Mouse (Mus musculus) limb, embryonic 12.5 days (tissue): Measurements from ENCODE around the gene Slc5a4b. TPM values are rescaled to one million over a fixed set of nuclear protein-coding genes. Genes with fewer than 3 reads are reported as not detected.

Source experiments
- ATAC-seq: fragments of 200-750 bp; cut with Nextera tagmentation; 2 replicates; pipeline ENCODE4 v1.8.0; 2017; ENCODE audit warnings: low read depth, moderate TSS enrichment; ENCODE audit not compliant: insufficient number of reproducible peaks, insufficient read depth, low FRiP score, low TSS enrichment
- H3K27ac ChIP-seq: fragments of 300-500 bp; sonication (generic); 2 replicates; pipeline ENCODE4 v1.5.1; 2016; ENCODE audit warnings: mild to moderate bottlenecking, moderate library complexity
- H3K27me3 ChIP-seq: fragments of 300-500 bp; sonication (generic); 2 replicates; pipeline ENCODE4 v1.6.1; 2016; ENCODE audit warnings: mild to moderate bottlenecking, moderate library complexity
- H3K36me3 ChIP-seq: fragments of 300-500 bp; sonication (generic); 2 replicates; pipeline ENCODE4 v1.6.1; 2016; ENCODE audit warnings: mild to moderate bottlenecking, moderate library complexity
- H3K4me1 ChIP-seq: fragments of 300-500 bp; sonication (generic); replicated peaks from 2 replicates; pipeline ENCODE4 v1.6.1; 2016
- H3K4me2 ChIP-seq: fragments of 300-500 bp; sonication (generic); 2 replicates; pipeline ENCODE4 v1.6.1; 2016; ENCODE audit warnings: mild to moderate bottlenecking, moderate library complexity
- H3K4me3 ChIP-seq: fragments of 300-500 bp; sonication (generic); replicated peaks from 2 replicates; pipeline ENCODE4 v1.5.1; 2016; ENCODE audit warnings: mild to moderate bottlenecking
- H3K9ac ChIP-seq: fragments of 300-500 bp; sonication (generic); replicated peaks from 2 replicates; pipeline ENCODE4 v1.6.1; 2016; ENCODE audit warnings: mild to moderate bottlenecking, moderate library complexity
- H3K9me3 ChIP-seq: fragments of 300-500 bp; sonication (generic); 2 replicates; pipeline ENCODE4 v1.6.1; 2016; ENCODE audit warnings: mild to moderate bottlenecking, moderate library complexity
- WGBS: fragments of 180-500 bp; shearing (Covaris S2); methylation state at CpG from one replicate; pipeline ENCODE4 v1.1.7; 2016; 5-methylcytosine and 5-hydroxymethylcytosine counted together
- polyA plus RNA-seq: library from polyadenylated mRNA; unstranded; fragments of >200 nt; fragmentation: Nextera tagmentation; extraction: Ambion mirVana; gene quantifications from 2 replicates; pipeline ENCODE4 v1.2.1, GENCODE M21; 2016

Gene Slc5a4b
- polyA plus RNA-seq, result not detected in 2 replicates

- no peaks in the 10 kb centered on the region for H3K9me3 ChIP-seq
- H3K27ac ChIP-seq, result no peak within 1 kb of the TSS
- H3K9ac ChIP-seq, result no peak within 1 kb of the TSS
- no peaks in the 10 kb centered on the region for H3K36me3 ChIP-seq
- no peaks in the 10 kb centered on the region for H3K4me1 ChIP-seq
- no peak within 1 kb of the TSS for H3K4me2 ChIP-seq
- no peak within 1 kb of the TSS for H3K4me3 ChIP-seq
- 85% methylated on average over 4 of the region's 4 CpGs for WGBS
- no peaks in the 10 kb centered on the region for H3K27me3 ChIP-seq
- no peak for ATAC-seq
Observed at GRCm38 (mm10) chr10:76110861-76111260, at the start of gene Slc5a4b. Gene Slc5a4b, minus strand, starts transcription at chr10:76110961.

- H3K4me2 ChIP-seq, result no peak overlapping the region
- WGBS, result 73% methylated on average over 1 of the region's 1 CpGs
- no peak overlapping the region for H3K27ac ChIP-seq
- H3K27me3 ChIP-seq, result no peaks in the 10 kb centered on the region
- no peaks in the 10 kb centered on the region for H3K4me1 ChIP-seq
- no peak for ATAC-seq
- H3K9me3 ChIP-seq, result no peaks in the 10 kb centered on the region
- no peak overlapping the region for H3K4me3 ChIP-seq
- H3K36me3 ChIP-seq, result no peaks in the 10 kb centered on the region
- no peak overlapping the region for H3K9ac ChIP-seq
Observed at GRCm38 (mm10) chr10:76158009-76158408, 47.2 kb upstream of the Slc5a4b start.

- Histone ChIP-seq H3K4me1 (no peaks in the 10 kb centered on the region), H3K4me3 (no peak overlapping the region), H3K9ac (no peak overlapping the region), H3K4me2 (no peak overlapping the region), H3K9me3 (no peaks in the 10 kb centered on the region), H3K27ac (no peak overlapping the region), H3K36me3 (no peaks in the 10 kb centered on the region), H3K27me3 (no peaks in the 10 kb centered on the region)
- ATAC-seq, result no peak
- WGBS, result 80% methylated on average over 5 of the region's 5 CpGs
Observed at GRCm38 (mm10) chr10:76157528-76157927, 46.8 kb upstream of the Slc5a4b start.

GRCm38 (mm10) chr10:76155911-76156310, 45.1 kb upstream of the Slc5a4b start:
- Histone ChIP-seq H3K4me3 (no peak overlapping the region), H3K27ac (no peak overlapping the region), H3K4me1 (no peaks in the 10 kb centered on the region), H3K27me3 (no peaks in the 10 kb centered on the region), H3K36me3 (no peaks in the 10 kb centered on the region), H3K4me2 (no peak overlapping the region), H3K9ac (no peak overlapping the region), H3K9me3 (no peaks in the 10 kb centered on the region)
- 84% methylated on average over 7 of the region's 7 CpGs for WGBS
- no peak for ATAC-seq

GRCm38 (mm10) chr10:76147278-76147677, 36.5 kb upstream of the Slc5a4b start, which contains the start of gene Slc5a4a:
Gene Slc5a4a, plus strand, starts transcription at chr10:76147451.
- Histone ChIP-seq H3K27ac (no peak within 1 kb of the TSS), H3K9ac (no peak within 1 kb of the TSS), H3K27me3 (no peaks in the 10 kb centered on the region), H3K36me3 (no peaks in the 10 kb centered on the region), H3K9me3 (no peaks in the 10 kb centered on the region), H3K4me3 (no peak within 1 kb of the TSS), H3K4me1 (no peaks in the 10 kb centered on the region), H3K4me2 (no peak within 1 kb of the TSS)
- 86% methylated on average over 5 of the region's 5 CpGs for WGBS
- ATAC-seq, result no peak

- 63% methylated on average over 8 of the region's 8 CpGs for WGBS
Observed at GRCm38 (mm10) chr10:76146846-76147245, 36.1 kb upstream of the Slc5a4b start.

GRCm38 (mm10) chr10:76136318-76136717, 25.6 kb upstream of the Slc5a4b start:
- H3K36me3 ChIP-seq, result no peaks in the 10 kb centered on the region
- 73% methylated on average over 2 of the region's 2 CpGs for WGBS
- H3K27ac ChIP-seq, result no peak overlapping the region
- ATAC-seq, result no peak
- no peaks in the 10 kb centered on the region for H3K4me1 ChIP-seq
- H3K27me3 ChIP-seq, result no peaks in the 10 kb centered on the region
- H3K4me2 ChIP-seq, result no peak overlapping the region
- H3K9me3 ChIP-seq, result no peaks in the 10 kb centered on the region
- H3K9ac ChIP-seq, result no peak overlapping the region
- H3K4me3 ChIP-seq, result no peak overlapping the region

More at GRCm38 (mm10) chr10:76146846-76147245, 36.1 kb upstream of the Slc5a4b start:
- H3K27me3 ChIP-seq, result no peaks in the 10 kb centered on the region
- no peaks in the 10 kb centered on the region for H3K36me3 ChIP-seq
- no peak overlapping the region for H3K27ac ChIP-seq
- no peak overlapping the region for H3K4me3 ChIP-seq
- no peak for ATAC-seq
- H3K4me2 ChIP-seq, result no peak overlapping the region
- H3K4me1 ChIP-seq, result no peaks in the 10 kb centered on the region
- H3K9ac ChIP-seq, result no peak overlapping the region
- no peaks in the 10 kb centered on the region for H3K9me3 ChIP-seq

GRCm38 (mm10) chr10:76132506-76132905, 21.7 kb upstream of the Slc5a4b start:
- H3K9ac ChIP-seq, result no peak overlapping the region
- no peak overlapping the region for H3K4me2 ChIP-seq
- no peaks in the 10 kb centered on the region for H3K27me3 ChIP-seq
- no peaks in the 10 kb centered on the region for H3K4me1 ChIP-seq
- no peak for ATAC-seq
- no peak overlapping the region for H3K4me3 ChIP-seq
- WGBS, result 70% methylated on average over 4 of the region's 4 CpGs
- H3K27ac ChIP-seq, result no peak overlapping the region
- no peaks in the 10 kb centered on the region for H3K9me3 ChIP-seq
- H3K36me3 ChIP-seq, result no peaks in the 10 kb centered on the region

- no peaks in the 10 kb centered on the region for H3K4me1 ChIP-seq
- no peaks in the 10 kb centered on the region for H3K36me3 ChIP-seq
- no peak overlapping the region for H3K4me2 ChIP-seq
- H3K9ac ChIP-seq, result no peak overlapping the region
- H3K9me3 ChIP-seq, result no peaks in the 10 kb centered on the region
- WGBS, result 86% methylated on average over 5 of the region's 5 CpGs
- no peak overlapping the region for H3K27ac ChIP-seq
- H3K27me3 ChIP-seq, result no peaks in the 10 kb centered on the region
- no peak overlapping the region for H3K4me3 ChIP-seq
- ATAC-seq, result no peak
Observed at GRCm38 (mm10) chr10:76121495-76121894, 10.7 kb upstream of the Slc5a4b start.

GRCm38 (mm10) chr10:76120124-76120711, 9.5 kb upstream of the Slc5a4b start:
- Histone ChIP-seq H3K9me3 (no peaks in the 10 kb centered on the region), H3K4me3 (no peak overlapping the region), H3K9ac (no peak overlapping the region), H3K27me3 (no peaks in the 10 kb centered on the region), H3K36me3 (no peaks in the 10 kb centered on the region), H3K4me2 (no peak overlapping the region), H3K4me1 (no peaks in the 10 kb centered on the region), H3K27ac (no peak overlapping the region)
- WGBS, result 48% methylated on average over 4 of the region's 4 CpGs
- no peak for ATAC-seq

GRCm38 (mm10) chr10:76118741-76119140, 8.0 kb upstream of the Slc5a4b start:
- H3K4me3 ChIP-seq, result no peak overlapping the region
- H3K4me2 ChIP-seq, result no peak overlapping the region
- no peaks in the 10 kb centered on the region for H3K9me3 ChIP-seq
- H3K36me3 ChIP-seq, result no peaks in the 10 kb centered on the region
- 14% methylated on average over 1 of the region's 1 CpGs for WGBS
- H3K4me1 ChIP-seq, result no peaks in the 10 kb centered on the region
- no peak overlapping the region for H3K27ac ChIP-seq
- no peaks in the 10 kb centered on the region for H3K27me3 ChIP-seq
- ATAC-seq, result no peak
- H3K9ac ChIP-seq, result no peak overlapping the region

GRCm38 (mm10) chr10:76117966-76118365, 7.2 kb upstream of the Slc5a4b start:
- H3K9ac ChIP-seq, result no peak overlapping the region
- no peaks in the 10 kb centered on the region for H3K4me1 ChIP-seq
- no peak overlapping the region for H3K4me2 ChIP-seq
- ATAC-seq, result no peak
- H3K4me3 ChIP-seq, result no peak overlapping the region
- no peaks in the 10 kb centered on the region for H3K36me3 ChIP-seq
- no peaks in the 10 kb centered on the region for H3K9me3 ChIP-seq
- H3K27ac ChIP-seq, result no peak overlapping the region
- no peaks in the 10 kb centered on the region for H3K27me3 ChIP-seq
- WGBS, result 36% methylated on average over 5 of the region's 5 CpGs
